Mouse (Mus musculus): ENCODE measurements around the gene C1rb.
"Not testable (repeated sequence)": the region's sequence is repeated elsewhere in the genome, so short reads cannot be mapped to it uniquely, and the experiment has no call there.

The C1rb gene

GRCm38 (mm10) chr6:124602031-124602430, 31.9 kb downstream of the C1rb start:
- DNase-seq, result no peak

GRCm38 (mm10) chr6:124625612-124626011, 55.5 kb downstream of the C1rb start:
- DNase-seq, result no peak

GRCm38 (mm10) chr6:124626184-124626583, 56.1 kb downstream of the C1rb start:
- DNase-seq, result not testable (repeated sequence)

GRCm38 (mm10) chr6:124630763-124631162, 60.7 kb downstream of the C1rb start:
- DNase-seq, result no peak

Data from B cell, adult 2 months (primary cell).